12 mouse cellular contexts compared by ENCODE assay signal in the genomic region with DNA sequence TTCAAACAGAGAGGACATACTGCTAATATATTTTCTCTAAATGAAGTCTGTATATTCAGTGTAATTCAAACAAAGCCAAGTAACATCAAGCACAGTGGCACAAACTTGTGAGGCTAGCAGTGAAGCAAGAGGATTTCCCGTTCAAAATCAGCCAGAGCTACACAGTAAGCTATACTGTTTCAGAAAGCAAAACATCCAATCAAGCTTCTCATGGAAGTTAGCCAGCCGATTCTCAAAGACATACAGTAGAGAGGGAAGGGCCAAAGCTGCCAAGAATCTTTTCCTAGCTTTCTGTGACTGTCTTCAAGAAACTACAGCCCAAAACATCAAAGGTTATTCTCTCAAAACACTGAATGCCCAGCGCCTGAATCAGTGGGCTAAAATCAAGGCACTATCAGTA. TPM values are rescaled to one million over a fixed set of nuclear protein-coding genes. Genes with fewer than 3 reads are reported as not detected.
A peak's percentile ranks its signal among the peaks of the same experiment; 100 is the strongest.
DNase-seq lines count a peak whose midpoint lies in the region; ATAC-seq and TF ChIP-seq lines count a peak whose summit lies in the region.
"Had no signal": no experiment of that assay in that cellular context is flagged by ENCODE, and none has a peak within 500 bp of the region (broad histone marks: within the 10 kb centered on the region; RNA-seq: fewer than 3 reads in every experiment).

No protein-coding gene starts in this region.

- intact Hi-C loops in gastrocnemius, adult 2 months (cut with DNase I): no loop called here

- peaks cover 1% of the 10 kb centered on the region; the same call in 1 of the 2 replicates for H3K4me1 ChIP-seq in kidney, adult 2 months (ENCODE audit: control insufficient read depth, insufficient read depth, low read length)
- H3K4me1 ChIP-seq in midbrain, postnatal 0 days (ENCODE audit: insufficient read depth, low read length): no peaks in the 10 kb centered on the region
- no peaks in the 10 kb centered on the region for H3K4me1 ChIP-seq in midbrain, embryonic 16.5 days (ENCODE audit: control insufficient read depth, insufficient read depth, low read length)
- no peaks in the 10 kb centered on the region for H3K4me1 ChIP-seq in intestine, embryonic 16.5 days (ENCODE audit: control insufficient read depth, insufficient read depth, low read length)

- H3K27me3 ChIP-seq in kidney, adult 2 months (replicated peaks; ENCODE audit: control insufficient read depth, insufficient read depth, low read length): no peaks in the 10 kb centered on the region
- no peaks in the 10 kb centered on the region for H3K27me3 ChIP-seq in midbrain, postnatal 0 days (ENCODE audit: insufficient read depth, low read length)
- H3K27me3 ChIP-seq in midbrain, embryonic 16.5 days (ENCODE audit: control insufficient read depth, insufficient read depth, low read depth, low read length): no peaks in the 10 kb centered on the region
- H3K27me3 ChIP-seq in intestine, embryonic 16.5 days (replicated peaks; ENCODE audit: control insufficient read depth, insufficient read depth, low read length): no peaks in the 10 kb centered on the region
- H3K27me3 ChIP-seq: liver, embryonic 12.5 days; megakaryocyte, embryonic 14.5 days had no signal

- no peaks in the 10 kb centered on the region for H3K9me3 ChIP-seq in midbrain, postnatal 0 days (ENCODE audit: low read length)
- no peaks in the 10 kb centered on the region for H3K9me3 ChIP-seq in midbrain, embryonic 16.5 days (replicated peaks; ENCODE audit: control insufficient read depth, low read length, poor library complexity, severe bottlenecking)
- H3K9me3 ChIP-seq in intestine, embryonic 16.5 days (ENCODE audit: control insufficient read depth, low read length): no peaks in the 10 kb centered on the region
- H3K9me3 ChIP-seq: liver, embryonic 12.5 days; megakaryocyte, embryonic 14.5 days had no signal

- H3K4me2 ChIP-seq in midbrain, postnatal 0 days (ENCODE audit: low read depth, low read length, poor library complexity, severe bottlenecking): no peak overlapping the region
- H3K4me2 ChIP-seq in midbrain, embryonic 16.5 days (ENCODE audit: low read length): no peak overlapping the region
- H3K4me2 ChIP-seq in intestine, embryonic 16.5 days (ENCODE audit: low read depth, low read length): no peak overlapping the region
- H3K4me2 ChIP-seq: liver, embryonic 12.5 days had no signal

- no peak for DNase-seq in gastrocnemius, adult 2 months
- no peak for DNase-seq in gastrocnemius, postnatal 4 days (ENCODE audit: low spot score in 2 of 2)
- DNase-seq in kidney, adult 2 months: peak; percentile 16
- no peak for DNase-seq in kidney, adult 8-10 months
- peak; percentile 51 for DNase-seq in midbrain, postnatal 0 days (ENCODE audit: low spot score)
- DNase-seq: cerebellum, adult 9-11 months; thymus, postnatal 14 days had no signal

- ATAC-seq in midbrain, postnatal 0 days (ENCODE audit: low FRiP score): no peak
- ATAC-seq in midbrain, embryonic 16.5 days: no peak
- no peak for ATAC-seq in intestine, embryonic 16.5 days
- ATAC-seq: liver, embryonic 12.5 days had no signal

- peak overlapping the region; percentile 70 for H3K27ac ChIP-seq in gastrocnemius, adult 2 months
- no peak overlapping the region for H3K27ac ChIP-seq in kidney, adult 2 months (ENCODE audit: insufficient read depth, low read depth, low read length)
- H3K27ac ChIP-seq in midbrain, postnatal 0 days (ENCODE audit: low read depth, low read length): no peak overlapping the region
- no peak overlapping the region for H3K27ac ChIP-seq in midbrain, embryonic 16.5 days (ENCODE audit: low read length)
- H3K27ac ChIP-seq in intestine, embryonic 16.5 days (ENCODE audit: low read length): no peak overlapping the region; the same call in 1 of the 2 replicates
- H3K27ac ChIP-seq: liver, embryonic 12.5 days had no signal

- no peak overlapping the region for H3K9ac ChIP-seq in midbrain, postnatal 0 days (replicated peaks; ENCODE audit: low read length, poor library complexity, severe bottlenecking)
- no peak overlapping the region for H3K9ac ChIP-seq in midbrain, embryonic 16.5 days (ENCODE audit: low read depth, low read length)
- H3K9ac ChIP-seq in intestine, embryonic 16.5 days (ENCODE audit: low read depth, low read length): no peak overlapping the region
- H3K9ac ChIP-seq: liver, embryonic 12.5 days had no signal

- no peak for TF ChIP-seq POLR2A in kidney, adult 2 months (IDR thresholded peaks at IDR 0.05; ENCODE audit: low read depth, low read length)

- no peak for TF ChIP-seq CTCF in gastrocnemius, adult 2 months (IDR thresholded peaks at IDR 0.05)
- no peak for TF ChIP-seq CTCF in kidney, adult 2 months (conservative IDR thresholded peaks at IDR 0.05; ENCODE audit: insufficient read depth, insufficient read length, low read depth, low read length)
- TF ChIP-seq CTCF in midbrain, postnatal 0 days (IDR thresholded peaks at IDR 0.05): no peak

- H3K4me3 ChIP-seq in gastrocnemius, adult 2 months: no peak overlapping the region
- no peak overlapping the region for H3K4me3 ChIP-seq in kidney, adult 2 months (ENCODE audit: insufficient read depth, low read depth, low read length)
- no peak overlapping the region for H3K4me3 ChIP-seq in midbrain, postnatal 0 days (ENCODE audit: low read depth, low read length)
- no peak overlapping the region for H3K4me3 ChIP-seq in midbrain, embryonic 16.5 days (ENCODE audit: low read depth, low read length)
- H3K4me3 ChIP-seq in intestine, embryonic 16.5 days (ENCODE audit: low read length): no peak overlapping the region
- H3K4me3 ChIP-seq: liver, embryonic 12.5 days; megakaryocyte, embryonic 14.5 days; myocyte had no signal

- no peaks in the 10 kb centered on the region for H3K36me3 ChIP-seq in kidney, adult 2 months (ENCODE audit: control insufficient read depth, insufficient read depth, low read length)
- H3K36me3 ChIP-seq in midbrain, postnatal 0 days (ENCODE audit: insufficient read depth, low read length): no peaks in the 10 kb centered on the region
- H3K36me3 ChIP-seq in midbrain, embryonic 16.5 days (ENCODE audit: control insufficient read depth, insufficient read depth, low read length): no peaks in the 10 kb centered on the region
- no peaks in the 10 kb centered on the region for H3K36me3 ChIP-seq in intestine, embryonic 16.5 days (ENCODE audit: control insufficient read depth, insufficient read depth, low read length)
- H3K36me3 ChIP-seq: liver, embryonic 12.5 days had no signal

- WGBS in kidney, adult 2 months: 28% methylated on average over 3 of the region's 3 CpGs
- WGBS in midbrain, postnatal 0 days: 67% methylated on average over 3 of the region's 3 CpGs
- WGBS in midbrain, embryonic 16.5 days: 57% methylated on average over 3 of the region's 3 CpGs
- WGBS in intestine, embryonic 16.5 days: 53% methylated on average over 3 of the region's 3 CpGs

RNA-seq across cellular contexts. Expression of a gene that starts 15.9 kb away (rescaled TPM):
- total RNA-seq in gastrocnemius, adult 2 months (2021): 10 to 100 TPM; 37.7 to 44.1 TPM
- 10 to 100 TPM; 42.6 to 44.6 TPM for total RNA-seq in gastrocnemius, postnatal 4 days (2021)
- 20.2 and 24.3 TPM in 2 replicates for polyA plus RNA-seq in kidney, adult 2 months (2012; rRNA removed)
- 135 and 146 TPM in 2 replicates for total RNA-seq in midbrain, postnatal 0 days (2014; rRNA removed)
- polyA plus RNA-seq in midbrain, postnatal 0 days (2015; fragmentation: Nextera tagmentation; extraction: Ambion mirVana): 14.4 and 18.8 TPM in 2 replicates
- 24.0 and 26.2 TPM in 2 replicates for polyA plus RNA-seq in midbrain, embryonic 16.5 days (2015; fragmentation: Nextera tagmentation; extraction: Ambion mirVana)
- 6.6 and 7.4 TPM in 2 replicates for polyA plus RNA-seq in intestine, embryonic 16.5 days (2015; fragmentation: Nextera tagmentation; extraction: Ambion mirVana)

RNA-seq across cellular contexts. Expression of a gene that starts 31.1 kb away (rescaled TPM):
- total RNA-seq in gastrocnemius, adult 2 months (2021): 10 to 100 TPM; 17.9 to 22.7 TPM
- total RNA-seq in gastrocnemius, postnatal 4 days (2021): 10 to 100 TPM; 24.3 to 24.4 TPM
- 11.3 and 15.1 TPM in 2 replicates for polyA plus RNA-seq in kidney, adult 2 months (2012; rRNA removed)
- total RNA-seq in midbrain, postnatal 0 days (2014; rRNA removed): 38.0 and 39.7 TPM in 2 replicates
- 38.3 and 40.5 TPM in 2 replicates for polyA plus RNA-seq in midbrain, postnatal 0 days (2015; fragmentation: Nextera tagmentation; extraction: Ambion mirVana)
- 58.2 and 60.9 TPM in 2 replicates for polyA plus RNA-seq in midbrain, embryonic 16.5 days (2015; fragmentation: Nextera tagmentation; extraction: Ambion mirVana)
- polyA plus RNA-seq in intestine, embryonic 16.5 days (2015; fragmentation: Nextera tagmentation; extraction: Ambion mirVana): 22.6 and 23.3 TPM in 2 replicates

Comparison
In these comparisons a context has a peak if more than half of its experiments do, and no peak if none do; other contexts are left out.
1. DNase-seq: peak in kidney, adult 2 months (single experiment) and midbrain, postnatal 0 days (single experiment); none in gastrocnemius, adult 2 months (single experiment), gastrocnemius, postnatal 4 days (0 of 2) and kidney, adult 8-10 months (0 of 2).